Mouse (Mus musculus) embryonic facial prominence, embryonic 13.5 days (tissue): ENCODE results near the gene Zbtb34. TPM values are rescaled to one million over a fixed set of nuclear protein-coding genes. Genes with fewer than 3 reads are reported as not detected.

Source experiments
- ATAC-seq: fragments of 200-750 bp; cut with Nextera tagmentation; 2 replicates; pipeline ENCODE4 v1.8.0; 2017; ENCODE audit warnings: low read depth; ENCODE audit not compliant: insufficient number of reproducible peaks, insufficient read depth, low FRiP score, low TSS enrichment
- H3K27ac ChIP-seq: fragments of 300-500 bp; sonication (generic); 2 replicates; pipeline ENCODE4 v1.5.1; 2015; ENCODE audit warnings: moderate library complexity, mild to moderate bottlenecking, inconsistent platforms
- H3K27me3 ChIP-seq: fragments of 300-500 bp; sonication (generic); 2 replicates; pipeline ENCODE4 v1.6.1; 2015; ENCODE audit warnings: mild to moderate bottlenecking, inconsistent platforms
- H3K36me3 ChIP-seq: fragments of 300-500 bp; sonication (generic); 2 replicates; pipeline ENCODE4 v1.6.1; 2015; ENCODE audit warnings: mild to moderate bottlenecking, inconsistent platforms
- H3K4me1 ChIP-seq: fragments of 300-500 bp; sonication (generic); 2 replicates; pipeline ENCODE4 v1.6.1; 2015; ENCODE audit warnings: inconsistent platforms
- H3K4me2 ChIP-seq: fragments of 300-500 bp; sonication (generic); 2 replicates; pipeline ENCODE4 v1.6.1; 2015; ENCODE audit warnings: moderate library complexity, mild to moderate bottlenecking, inconsistent platforms
- H3K4me3 ChIP-seq: fragments of 300-500 bp; sonication (generic); 2 replicates; pipeline ENCODE4 v1.5.1; 2015; ENCODE audit warnings: mild to moderate bottlenecking, inconsistent platforms
- H3K9ac ChIP-seq: fragments of 300-500 bp; sonication (generic); 2 replicates; pipeline ENCODE4 v1.6.1; 2015; ENCODE audit warnings: mild to moderate bottlenecking, inconsistent platforms
- H3K9me3 ChIP-seq: fragments of 300-500 bp; sonication (generic); 2 replicates; pipeline ENCODE4 v1.6.1; 2016; ENCODE audit warnings: inconsistent platforms
- WGBS: fragments of 180-500 bp; shearing (Covaris S2); methylation state at CpG from one replicate; pipeline ENCODE4 v1.1.7; 2015; ENCODE audit warnings: mixed read lengths; 5-methylcytosine and 5-hydroxymethylcytosine counted together
- polyA plus RNA-seq: library from polyadenylated mRNA; unstranded; fragments of >200 nt; fragmentation: Nextera tagmentation; extraction: Ambion mirVana; gene quantifications from 2 replicates; pipeline ENCODE4 v1.2.1, GENCODE M21; 2015

The Zbtb34 gene
- polyA plus RNA-seq = 7.6 and 9.4 TPM in 2 replicates

- Histone ChIP-seq H3K9me3 (no peaks in the 10 kb centered on the region), H3K4me2 (peak within 1 kb of the TSS; percentile 75), H3K4me1 (peaks cover 46% of the 10 kb centered on the region), H3K4me3 (peak within 1 kb of the TSS; percentile 99), H3K36me3 (peaks cover 12% of the 10 kb centered on the region), H3K27ac (peak within 1 kb of the TSS; percentile 86), H3K9ac (peak within 1 kb of the TSS; percentile 98), H3K27me3 (no peaks in the 10 kb centered on the region)
- peak; percentile 71 for ATAC-seq
- WGBS = under 1% methylated on average over 77 of the region's 102 CpGs
Observed at GRCm38 (mm10) chr2:33430771-33431699, at the start of gene Zbtb34. Zbtb34 (minus strand) TSS chr2:33431324.

GRCm38 (mm10) chr2:33477961-33478755, 47.0 kb upstream of the Zbtb34 start:
- Histone ChIP-seq H3K9me3 (no peaks in the 10 kb centered on the region), H3K27ac (no peak overlapping the region), H3K36me3 (no peaks in the 10 kb centered on the region), H3K4me2 (no peak overlapping the region), H3K9ac (no peak overlapping the region), H3K4me1 (peaks cover 8% of the 10 kb centered on the region), H3K27me3 (no peaks in the 10 kb centered on the region), H3K4me3 (no peak overlapping the region)
- ATAC-seq = no peak
- 91% methylated on average over 10 of the region's 10 CpGs for WGBS

GRCm38 (mm10) chr2:33475961-33476360, 44.8 kb upstream of the Zbtb34 start:
- Histone ChIP-seq H3K27me3 (peaks cover 8% of the 10 kb centered on the region; the same call in 1 of the 2 replicates), H3K4me3 (no peak overlapping the region), H3K36me3 (no peaks in the 10 kb centered on the region), H3K4me1 (peaks cover 8% of the 10 kb centered on the region), H3K4me2 (no peak overlapping the region), H3K9me3 (no peaks in the 10 kb centered on the region), H3K27ac (peak overlapping the region; percentile 33; the same call in 1 of the 2 replicates), H3K9ac (no peak overlapping the region)
- ATAC-seq = no peak

GRCm38 (mm10) chr2:33468466-33469097, 37.5 kb upstream of the Zbtb34 start, which contains the start of gene Zbtb43:
Zbtb43 (minus strand) TSS chr2:33468559.
- WGBS = 7% methylated on average over 36 of the region's 36 CpGs
- Histone ChIP-seq H3K9ac (peak within 1 kb of the TSS; percentile 94), H3K36me3 (peaks cover 9% of the 10 kb centered on the region), H3K4me2 (peak within 1 kb of the TSS; percentile 87), H3K27me3 (peaks cover 8% of the 10 kb centered on the region; the same call in 1 of the 2 replicates), H3K4me1 (peaks cover 28% of the 10 kb centered on the region), H3K4me3 (peak within 1 kb of the TSS; percentile 97), H3K9me3 (no peaks in the 10 kb centered on the region), H3K27ac (peak within 1 kb of the TSS; percentile 39; the same call in 1 of the 2 replicates)
- ATAC-seq = peak; percentile 86

- H3K4me1 ChIP-seq = peaks cover 28% of the 10 kb centered on the region
- H3K9ac ChIP-seq = peak overlapping the region; percentile 94
- peak overlapping the region; percentile 87 for H3K4me2 ChIP-seq
- ATAC-seq = peak; percentile 32; the same call in 1 of the 2 replicates
- peak overlapping the region; percentile 97 for H3K4me3 ChIP-seq
- peak overlapping the region; percentile 39; the same call in 1 of the 2 replicates for H3K27ac ChIP-seq
- peaks cover 15% of the 10 kb centered on the region for H3K36me3 ChIP-seq
- H3K27me3 ChIP-seq = peaks cover 7% of the 10 kb centered on the region; the same call in 1 of the 2 replicates
- 5% methylated on average over 57 of the region's 57 CpGs for WGBS
- H3K9me3 ChIP-seq = no peaks in the 10 kb centered on the region
Observed at GRCm38 (mm10) chr2:33467546-33468465, 36.7 kb upstream of the Zbtb34 start.

GRCm38 (mm10) chr2:33465966-33466365, 34.8 kb upstream of the Zbtb34 start:
- peak overlapping the region; percentile 51; the same call in 1 of the 2 replicates for H3K9ac ChIP-seq
- H3K4me3 ChIP-seq = no peak overlapping the region
- H3K27me3 ChIP-seq = no peaks in the 10 kb centered on the region
- peaks cover 28% of the 10 kb centered on the region for H3K4me1 ChIP-seq
- WGBS = 61% methylated on average over 4 of the region's 4 CpGs
- H3K27ac ChIP-seq = no peak overlapping the region
- peaks cover 32% of the 10 kb centered on the region for H3K36me3 ChIP-seq
- no peaks in the 10 kb centered on the region for H3K9me3 ChIP-seq
- ATAC-seq = no peak
- H3K4me2 ChIP-seq = no peak overlapping the region

- WGBS = 63% methylated on average over 5 of the region's 5 CpGs
- peaks cover 28% of the 10 kb centered on the region for H3K4me1 ChIP-seq
Observed at GRCm38 (mm10) chr2:33465215-33465614, 34.1 kb upstream of the Zbtb34 start.

GRCm38 (mm10) chr2:33462066-33462465, 30.9 kb upstream of the Zbtb34 start:
- 89% methylated on average over 7 of the region's 7 CpGs for WGBS
- no peak for ATAC-seq

More at GRCm38 (mm10) chr2:33465215-33465614, 34.1 kb upstream of the Zbtb34 start:
- no peaks in the 10 kb centered on the region for H3K9me3 ChIP-seq
- no peak overlapping the region for H3K4me3 ChIP-seq
- ATAC-seq = no peak
- H3K27ac ChIP-seq = no peak overlapping the region
- no peaks in the 10 kb centered on the region for H3K27me3 ChIP-seq
- H3K9ac ChIP-seq = 0 out of 2 replicates have a peak overlapping the region, but pooled peaks have one; percentile 27
- H3K36me3 ChIP-seq = peaks cover 39% of the 10 kb centered on the region
- H3K4me2 ChIP-seq = no peak overlapping the region

GRCm38 (mm10) chr2:33461066-33461465, 29.9 kb upstream of the Zbtb34 start:
- Histone ChIP-seq H3K9me3 (no peaks in the 10 kb centered on the region), H3K4me3 (no peak overlapping the region), H3K36me3 (peaks cover 56% of the 10 kb centered on the region), H3K27ac (no peak overlapping the region), H3K27me3 (no peaks in the 10 kb centered on the region), H3K4me1 (peaks cover 12% of the 10 kb centered on the region), H3K9ac (no peak overlapping the region), H3K4me2 (no peak overlapping the region)
- WGBS = 72% methylated on average over 1 of the region's 1 CpGs
- ATAC-seq = no peak

More at GRCm38 (mm10) chr2:33462066-33462465, 30.9 kb upstream of the Zbtb34 start:
- Histone ChIP-seq H3K4me2 (no peak overlapping the region), H3K4me3 (no peak overlapping the region), H3K27ac (no peak overlapping the region), H3K4me1 (peaks cover 20% of the 10 kb centered on the region), H3K9me3 (no peaks in the 10 kb centered on the region), H3K9ac (no peak overlapping the region), H3K36me3 (peaks cover 53% of the 10 kb centered on the region), H3K27me3 (no peaks in the 10 kb centered on the region)

- peaks cover 63% of the 10 kb centered on the region for H3K36me3 ChIP-seq
- no peak for ATAC-seq
- H3K9ac ChIP-seq = no peak overlapping the region
- no peaks in the 10 kb centered on the region for H3K4me1 ChIP-seq
- H3K27me3 ChIP-seq = no peaks in the 10 kb centered on the region
- no peaks in the 10 kb centered on the region for H3K9me3 ChIP-seq
- WGBS = 65% methylated on average over 4 of the region's 4 CpGs
- no peak overlapping the region for H3K4me3 ChIP-seq
- H3K4me2 ChIP-seq = no peak overlapping the region
- no peak overlapping the region for H3K27ac ChIP-seq
Observed at GRCm38 (mm10) chr2:33459660-33460059, 28.5 kb upstream of the Zbtb34 start.
